Mouse (Mus musculus) heart, adult 11 months (tissue): ENCODE results near the gene Zfand2b.

Experiments used
- DNase-seq: peaks from one replicate; pipeline ENCODE4 v3.0.0; 2022

The Zfand2b gene

GRCm38 (mm10) chr1:75168093-75168471 is 364 bp upstream of the Zfand2b start:
- peak; percentile 90 for DNase-seq

GRCm38 (mm10) chr1:75179334-75180104 is 11.1 kb downstream of the Zfand2b start:
- no peak for DNase-seq

DNA sequence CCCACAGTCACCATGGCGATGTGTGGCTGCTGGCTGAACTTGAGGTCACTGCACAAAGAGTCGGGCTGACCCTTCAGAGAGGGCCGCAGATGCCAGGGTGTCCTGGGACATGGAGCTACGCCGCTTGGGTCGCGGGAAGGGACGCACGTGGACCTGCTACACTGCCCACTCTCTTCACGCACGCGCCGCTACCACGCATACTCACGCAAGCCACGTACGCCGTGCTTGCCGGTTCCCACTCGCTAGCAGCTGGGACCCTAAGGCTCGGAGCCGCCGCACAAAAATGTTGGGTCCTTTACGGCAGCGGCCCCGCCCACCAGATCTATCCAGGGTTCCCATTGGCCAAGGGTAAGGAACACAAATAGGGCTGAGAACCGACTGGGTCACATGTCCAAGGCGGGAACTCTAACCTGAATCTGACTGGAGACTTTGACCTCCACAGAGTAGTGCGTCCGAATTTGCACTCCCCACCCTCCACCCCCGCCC is 11.7 kb downstream of the Zfand2b start, which contains the start of gene Abcb6:
TSS of gene Abcb6 (minus strand) at position 288 of the 486 bp plus-strand sequence.
- DNase-seq, result peak; percentile 99

GRCm38 (mm10) chr1:75180741-75181140 is 12.3 kb downstream of the Zfand2b start:
- DNase-seq, result no peak

DNA sequence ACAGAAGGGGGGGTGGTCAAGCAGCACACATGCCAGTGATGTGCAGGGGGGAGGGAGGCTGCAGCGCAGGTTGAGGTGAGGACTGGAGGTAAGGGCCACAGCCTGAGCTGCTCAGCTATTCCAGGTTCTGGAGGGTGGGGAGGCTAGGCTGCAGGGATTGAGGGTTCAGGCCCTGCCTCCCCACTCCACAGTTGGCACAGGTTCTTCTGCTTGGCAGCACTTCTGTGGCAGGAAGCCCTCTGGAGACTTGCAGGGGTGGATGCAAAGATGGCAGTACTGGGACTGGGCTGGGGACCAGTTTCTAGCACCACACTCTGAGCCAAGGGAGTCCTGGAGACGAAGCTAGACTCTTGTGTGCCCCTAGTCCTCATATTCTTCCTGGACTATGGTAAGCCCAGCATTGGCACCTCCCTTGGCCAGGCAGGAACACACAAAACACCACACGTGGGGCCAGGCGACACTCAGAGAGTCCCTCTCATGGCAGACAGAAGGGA is 13.0 kb downstream of the Zfand2b start:
- DNase-seq, result peak; percentile 90

GRCm38 (mm10) chr1:75182160-75182559 is 13.7 kb downstream of the Zfand2b start:
- DNase-seq, result no peak

DNA sequence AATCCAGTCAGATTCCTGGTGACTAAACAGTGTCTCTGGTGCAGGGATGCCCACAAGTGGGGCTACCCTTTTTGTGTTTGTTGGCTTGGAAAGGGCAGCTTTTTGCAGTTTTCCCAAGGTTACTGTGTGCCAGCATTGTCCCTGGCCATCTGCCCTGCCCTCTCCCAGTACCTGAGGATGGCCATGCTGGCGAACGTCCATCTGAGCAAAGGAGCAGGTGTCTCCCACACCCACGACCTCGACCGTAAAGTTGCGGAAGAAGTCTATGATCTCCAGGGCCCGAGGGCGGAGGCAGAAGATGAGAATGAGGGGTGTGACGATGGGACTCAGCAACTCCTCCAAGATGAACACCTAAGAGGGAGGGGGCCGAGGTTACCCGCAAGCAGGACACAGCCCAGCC is 17.0 kb downstream of the Zfand2b start:
- DNase-seq, result no peak

- no peak for DNase-seq
These were observed 18.7 kb downstream of the Zfand2b start for GRCm38 (mm10) chr1:75187126-75187525.

GRCm38 (mm10) chr1:75187914-75188483 is 19.6 kb downstream of the Zfand2b start:
- no peak for DNase-seq

DNA sequence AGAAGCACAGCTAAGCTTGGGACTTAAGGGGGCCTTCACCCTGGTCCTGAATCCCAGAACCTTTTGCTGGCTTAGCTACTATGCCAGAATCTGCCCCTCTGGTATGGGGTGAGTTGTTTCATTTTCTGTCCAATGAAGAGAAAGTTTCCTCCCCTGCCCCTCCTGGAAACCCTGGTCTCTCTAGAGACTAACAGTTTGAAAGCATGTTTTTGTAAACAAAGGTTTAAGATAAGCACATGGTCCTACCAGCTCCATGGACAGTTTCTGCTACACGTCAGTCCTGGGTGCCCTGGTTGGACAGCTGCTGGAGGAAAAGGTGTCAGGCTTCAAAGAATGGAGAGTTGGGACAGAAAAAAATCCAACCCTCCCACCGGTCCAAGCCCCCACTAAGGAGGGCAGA is 22.1 kb downstream of the Zfand2b start:
- peak; percentile 89 for DNase-seq

- DNase-seq, result no peak
These were observed 22.8 kb downstream of the Zfand2b start for GRCm38 (mm10) chr1:75191258-75191621.

DNA sequence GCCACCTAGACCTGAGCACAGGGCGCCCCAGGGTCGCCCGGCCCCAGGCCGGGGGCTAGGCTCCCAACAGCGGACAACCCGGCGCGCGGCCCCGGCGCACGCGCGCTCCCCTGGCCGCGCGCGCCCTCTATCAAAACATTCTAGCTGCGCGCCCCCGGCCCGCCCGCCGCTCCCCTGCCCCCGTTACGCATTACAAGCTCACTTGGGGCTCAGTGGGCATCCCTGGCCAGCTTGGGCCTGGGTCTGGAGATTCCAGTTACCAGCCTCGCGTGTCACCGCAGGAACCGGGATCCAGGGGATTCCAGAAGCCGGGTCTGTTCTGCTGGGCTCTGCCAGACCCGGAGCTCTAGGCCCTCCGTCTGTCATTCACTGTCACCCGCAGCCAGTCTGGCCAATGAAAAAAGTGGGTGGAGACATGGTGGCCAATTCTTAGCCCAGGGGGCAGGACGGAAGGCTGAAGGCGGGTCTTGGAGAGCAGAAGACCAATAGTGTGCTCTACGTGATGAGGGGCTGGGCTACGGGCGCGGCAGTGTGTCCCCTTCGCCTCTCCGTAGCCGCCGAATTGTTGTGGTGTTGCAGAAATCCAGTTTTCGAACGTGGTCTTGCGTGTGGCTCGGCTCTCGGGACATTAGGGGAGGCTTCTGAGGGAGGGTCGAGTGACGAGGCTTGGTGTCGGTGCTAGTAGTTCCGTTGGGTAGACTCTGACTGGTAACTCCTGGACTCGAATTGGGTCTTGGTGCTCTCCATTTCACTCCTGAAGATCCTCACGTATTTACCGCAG is 23.4 kb downstream of the Zfand2b start, which contains the start of the genes Ankzf1 and Atg9a:
TSS of gene Ankzf1 (plus strand) at position 530 of the 781 bp plus-strand sequence.
TSS of gene Atg9a (minus strand) at position 575 of the 781 bp plus-strand sequence.
- peak; percentile 100 for DNase-seq

GRCm38 (mm10) chr1:75192452-75192851 is 24.0 kb downstream of the Zfand2b start:
- DNase-seq, result peak; percentile 96

GRCm38 (mm10) chr1:75201236-75201635 is 32.8 kb downstream of the Zfand2b start:
- DNase-seq, result no peak

GRCm38 (mm10) chr1:75208967-75209678 is 40.7 kb downstream of the Zfand2b start:
- peak; percentile 96 for DNase-seq

- DNase-seq, result peak; percentile 100
These were observed 42.0 kb downstream of the Zfand2b start, which contains the start of the genes Glb1l and Stk16 for GRCm38 (mm10) chr1:75210136-75211087. Gene Glb1l, minus strand, starts transcription at chr1:75210813. Gene Stk16, plus strand, starts transcription at chr1:75210838.

DNA sequence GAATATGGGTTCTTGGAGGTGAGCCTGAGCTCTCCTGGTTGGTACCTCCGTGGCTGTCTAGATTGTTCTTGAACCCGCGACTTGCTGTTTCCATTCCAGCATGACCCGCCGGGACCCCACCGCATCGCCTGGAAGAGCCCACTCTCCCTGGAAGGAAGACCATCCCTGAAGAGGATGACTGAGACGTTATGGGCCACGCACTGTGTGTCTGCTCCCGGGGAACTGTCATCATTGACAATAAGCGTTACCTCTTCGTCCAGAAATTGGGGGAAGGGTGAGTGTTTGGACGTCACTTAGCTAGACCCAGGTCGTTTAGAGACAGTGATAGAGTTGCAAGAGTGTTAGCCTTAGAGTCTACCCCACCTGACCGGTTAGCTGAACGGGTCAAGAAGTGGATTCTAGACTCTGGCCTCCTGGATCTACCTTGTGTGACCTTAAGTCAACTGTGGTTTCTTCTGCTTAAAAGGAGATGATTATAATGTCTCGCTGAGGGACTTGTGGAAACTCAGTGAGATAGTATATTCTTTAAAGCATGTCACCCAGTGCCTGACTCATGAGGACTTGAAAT is 42.8 kb downstream of the Zfand2b start:
- DNase-seq, result no peak

- no peak for DNase-seq
These were observed 44.1 kb downstream of the Zfand2b start for GRCm38 (mm10) chr1:75212542-75212941.

DNA sequence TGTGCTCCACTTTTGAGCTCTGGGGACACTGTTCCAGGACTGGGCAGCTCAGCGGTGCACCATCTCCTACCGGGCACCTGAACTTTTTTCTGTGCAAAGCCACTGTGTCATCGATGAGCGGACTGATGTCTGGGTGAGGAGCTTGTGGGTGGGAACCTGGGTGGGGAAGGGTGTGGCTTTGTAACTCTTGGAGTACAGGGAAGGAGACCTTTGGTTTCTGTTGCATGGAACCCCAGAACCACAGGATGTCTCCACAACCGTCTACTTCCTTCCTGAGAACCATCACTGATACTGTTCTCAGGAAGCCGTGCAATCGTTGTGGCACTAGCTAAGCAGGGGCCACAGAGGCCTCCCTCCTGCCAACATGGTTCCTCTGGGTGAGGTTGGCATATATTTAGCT is 44.6 kb downstream of the Zfand2b start:
- DNase-seq, result peak; percentile 91

DNA sequence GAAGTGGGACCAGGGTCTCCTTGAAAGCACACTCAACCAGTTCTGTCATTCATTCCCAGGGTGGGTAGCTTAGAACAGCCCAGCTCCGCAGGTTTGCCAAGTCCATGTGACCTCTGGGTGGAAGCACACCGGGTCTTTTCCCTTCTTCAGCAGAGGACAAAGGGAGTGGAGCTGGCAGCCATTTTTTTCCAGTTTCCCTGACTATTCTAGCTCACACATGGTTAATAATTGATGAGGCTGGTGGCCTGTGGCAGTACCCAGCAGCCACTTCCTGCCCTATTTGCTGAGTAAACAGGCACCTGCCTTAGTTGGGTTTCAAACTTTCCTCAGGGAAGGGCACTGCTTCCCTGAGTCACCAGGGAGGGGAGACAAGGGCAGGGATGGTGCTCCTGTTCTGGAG is 46.0 kb downstream of the Zfand2b start:
- peak; percentile 93 for DNase-seq

DNA sequence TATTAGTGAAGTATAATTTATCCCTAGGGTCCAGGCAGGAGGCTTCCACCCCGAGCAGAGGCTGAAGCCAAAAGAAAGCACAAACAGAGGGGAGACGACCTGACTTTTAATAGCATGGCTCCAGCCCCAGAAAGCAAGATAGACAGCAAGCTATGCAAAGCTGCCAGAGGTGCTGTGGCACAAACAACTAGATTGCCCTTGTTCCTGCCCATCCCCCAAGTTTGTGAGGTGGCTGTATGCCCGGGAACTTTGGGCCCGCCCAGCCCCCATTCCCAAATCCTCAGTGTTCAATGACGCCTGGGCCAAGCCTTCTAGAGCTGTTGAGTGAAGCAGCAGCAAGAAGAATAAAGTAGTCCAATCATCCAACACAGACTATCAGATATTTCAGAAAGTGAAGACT is 46.4 kb downstream of the Zfand2b start:
- peak; percentile 96 for DNase-seq
